Mouse (Mus musculus) embryonic fibroblast, embryonic 13.5 days (primary cell): ENCODE measurements around the gene Gatb. TPM values are rescaled to one million over a fixed set of nuclear protein-coding genes. Genes with fewer than 3 reads are reported as not detected.
A peak's percentile ranks its signal among the peaks of the same experiment; 100 is the strongest.
"Not testable (repeated sequence)": the region's sequence is repeated elsewhere in the genome, so short reads cannot be mapped to it uniquely, and the experiment has no call there.

Experiments
- H3K27ac ChIP-seq: 2 replicates; pipeline ENCODE4 v1.5.1; 2012; ENCODE audit warnings: low read length, control low read depth, inconsistent platforms; ENCODE audit not compliant: insufficient read depth
- H3K4me1 ChIP-seq: 2 replicates; pipeline ENCODE4 v1.6.1; 2011; ENCODE audit warnings: low read length; ENCODE audit not compliant: control insufficient read depth, insufficient read depth
- H3K4me3 ChIP-seq: 2 replicates; pipeline ENCODE4 v1.5.1; 2011; ENCODE audit warnings: mild to moderate bottlenecking, control low read depth, low read length; ENCODE audit not compliant: insufficient read depth
- CTCF ChIP-seq: IDR thresholded peaks from 2 replicates; pipeline ENCODE4 v1.5.1; 2011; ENCODE audit warnings: mild to moderate bottlenecking, control low read depth, low read length, moderate library complexity, borderline replicate concordance; ENCODE audit not compliant: insufficient read depth
- POLR2A ChIP-seq: IDR thresholded peaks from 2 replicates; pipeline ENCODE4 v1.6.1; 2011; ENCODE audit warnings: low read depth, mild to moderate bottlenecking, control low read depth, low read length, moderate library complexity
- polyA plus RNA-seq: library from polyadenylated mRNA; stranded (reverse); fragments of >200 nt; gene quantifications from 2 replicates; pipeline ENCODE4 v1.2.4, GENCODE M21; 2011; ENCODE audit warnings: low read depth; ENCODE audit not compliant: missing spikeins, insufficient read length

Gene Gatb
- polyA plus RNA-seq, 1 experiment = 10.8 TPM

DNA sequence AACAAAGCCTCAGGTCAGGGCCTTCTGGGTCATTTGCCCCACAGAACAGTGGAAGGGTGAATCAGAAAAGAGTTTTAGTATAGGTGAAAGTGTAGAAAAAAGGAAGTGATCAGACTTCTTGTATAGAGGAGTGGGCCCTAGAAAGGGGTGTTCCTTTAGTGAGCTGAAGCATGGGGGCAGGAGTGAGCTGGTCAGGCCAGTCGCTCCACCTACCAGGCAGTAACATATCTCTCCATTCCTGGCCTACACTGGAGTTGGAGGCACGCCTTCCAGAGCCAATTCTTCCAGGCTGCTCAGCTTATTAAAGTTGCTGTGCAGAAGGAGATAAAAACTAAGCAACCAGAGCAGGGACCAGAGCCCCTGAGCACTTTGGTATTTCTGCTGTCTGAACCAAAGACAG, 9.3 kb upstream of the Gatb start:
- TF ChIP-seq POLR2A (no peak), CTCF (no peak)
- Histone ChIP-seq H3K4me3 (no peak overlapping the region), H3K4me1 (no peaks in the 10 kb centered on the region), H3K27ac (no peak overlapping the region)

DNA sequence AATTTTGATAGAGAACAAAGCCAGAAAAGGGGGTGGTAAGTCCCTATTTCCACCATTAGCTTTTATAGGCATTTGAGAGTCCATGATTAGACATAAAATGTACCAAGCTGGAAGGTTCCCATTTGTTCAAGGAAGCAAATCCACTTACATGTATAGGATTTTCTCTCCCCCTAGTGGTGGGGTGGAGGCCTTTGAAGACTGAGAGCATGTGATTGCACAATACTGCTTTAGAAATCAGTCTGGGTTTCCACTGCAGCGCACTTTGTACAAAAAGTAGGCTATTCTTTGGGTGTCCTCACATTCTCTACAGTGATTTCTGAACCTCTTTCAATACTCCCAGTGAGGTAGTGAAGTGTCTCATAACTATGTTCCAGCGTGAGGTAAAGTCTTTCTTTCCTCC, 2.6 kb upstream of the Gatb start:
- Histone ChIP-seq H3K4me1 (no peaks in the 10 kb centered on the region), H3K4me3 (no peak overlapping the region), H3K27ac (0 out of 2 replicates have a peak overlapping the region, but pooled peaks have one; percentile 7)
- TF ChIP-seq POLR2A (no peak), CTCF (no peak)

DNA sequence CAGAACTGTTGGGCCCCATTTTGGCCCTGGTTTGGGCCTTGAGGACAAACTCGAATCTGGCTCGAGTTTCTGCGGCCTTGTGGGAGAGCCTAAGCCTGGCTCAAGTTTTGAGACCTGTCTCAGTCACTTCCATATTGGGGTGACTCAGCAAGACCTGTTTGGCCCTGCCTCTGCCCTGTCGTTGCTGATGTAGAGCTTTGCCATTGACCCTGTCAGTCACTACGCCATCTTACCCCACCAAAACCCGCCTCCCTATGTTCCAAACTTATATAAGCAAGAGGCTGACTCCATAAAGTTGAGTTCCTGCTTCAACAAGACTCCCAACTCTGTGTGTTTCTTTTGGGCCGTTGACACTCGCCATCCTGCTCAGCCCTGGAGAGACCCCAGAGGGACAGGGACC, 1.4 kb upstream of the Gatb start:
- H3K27ac ChIP-seq, H3K4me3 ChIP-seq, H3K4me1 ChIP-seq: not testable (repeated sequence)

- no peak overlapping the region for H3K27ac ChIP-seq
Measured at GRCm38 (mm10) chr3:85573216-85573863, 579 bp upstream of the Gatb start.

GRCm38 (mm10) chr3:85582726-85583125, 8.8 kb downstream of the Gatb start:
- Histone ChIP-seq H3K27ac (no peak overlapping the region), H3K4me3 (no peak overlapping the region), H3K4me1 (no peaks in the 10 kb centered on the region)
- TF ChIP-seq CTCF = no peak

More at GRCm38 (mm10) chr3:85573216-85573863, 579 bp upstream of the Gatb start:
- peak overlapping the region; percentile 19; the same call in 1 of the 2 replicates for H3K4me3 ChIP-seq
- H3K4me1 ChIP-seq = no peaks in the 10 kb centered on the region
- TF ChIP-seq CTCF (no peak), POLR2A (no peak)

DNA sequence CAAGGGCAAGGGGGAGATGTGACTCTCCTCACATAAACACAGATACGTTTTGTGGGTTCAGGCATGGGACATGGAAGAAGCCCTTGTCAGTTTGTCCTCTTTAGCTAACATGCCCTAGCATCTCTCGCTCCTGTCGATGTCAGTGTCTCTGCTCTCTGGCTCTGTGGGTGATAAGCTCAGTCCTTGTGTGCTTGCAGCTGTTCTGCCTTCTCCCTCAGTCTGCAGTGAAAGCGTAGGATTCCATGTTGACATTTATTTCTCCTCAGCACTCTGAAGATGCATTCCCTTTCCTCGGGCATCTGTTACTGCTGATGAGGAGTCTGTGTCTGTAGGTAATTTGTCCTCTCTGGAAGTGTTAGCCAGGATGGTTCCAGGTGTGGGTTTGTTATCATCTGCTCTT, 9.3 kb downstream of the Gatb start:
- TF ChIP-seq CTCF (no peak), POLR2A (no peak)
- Histone ChIP-seq H3K4me3 (no peak overlapping the region), H3K27ac (no peak overlapping the region), H3K4me1 (no peaks in the 10 kb centered on the region)

GRCm38 (mm10) chr3:85584966-85585365, 11.0 kb downstream of the Gatb start:
- H3K4me1 ChIP-seq = peaks cover 2% of the 10 kb centered on the region; the same call in 1 of the 2 replicates
- H3K27ac ChIP-seq = no peak overlapping the region
- no peak overlapping the region for H3K4me3 ChIP-seq
- TF ChIP-seq POLR2A (no peak), CTCF (no peak)

- peaks cover 2% of the 10 kb centered on the region; the same call in 1 of the 2 replicates for H3K4me1 ChIP-seq
- no peak for TF ChIP-seq POLR2A
- TF ChIP-seq CTCF = no peak
- H3K4me3 ChIP-seq = no peak overlapping the region
- H3K27ac ChIP-seq = no peak overlapping the region
Measured at GRCm38 (mm10) chr3:85588701-85589100, 14.8 kb downstream of the Gatb start.

DNA sequence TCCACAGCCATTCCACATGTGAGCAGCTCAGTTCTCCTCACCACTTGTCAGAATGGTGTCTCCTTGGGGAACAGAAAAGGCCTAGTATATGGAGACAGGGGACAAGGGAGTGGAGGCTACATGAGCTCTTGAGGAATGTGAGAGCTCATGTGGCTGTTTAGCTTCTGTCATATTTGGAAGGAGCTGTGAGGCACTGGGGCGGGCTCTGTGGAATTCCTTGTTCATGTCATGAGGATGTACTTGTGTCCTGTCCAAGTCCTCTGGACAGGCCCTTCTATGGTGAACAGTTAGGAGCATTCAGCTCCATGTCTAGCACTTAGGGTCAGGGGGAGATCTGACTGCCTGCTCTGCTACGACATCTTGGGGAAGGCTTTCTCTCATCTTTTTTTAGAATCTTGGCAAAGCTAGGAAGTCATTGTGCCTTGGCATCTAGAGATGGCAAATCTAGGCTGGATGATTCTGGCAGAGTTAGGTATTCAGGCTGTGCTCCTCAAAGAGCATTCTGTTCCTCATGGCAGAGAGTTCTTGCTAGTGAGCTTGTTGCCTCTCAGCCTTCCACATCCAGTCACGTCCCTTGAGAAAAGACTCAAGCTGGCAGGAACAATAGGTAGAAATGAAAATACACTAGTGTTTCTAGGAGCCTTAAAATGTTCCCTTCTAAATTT, 16.3 kb downstream of the Gatb start:
- no peak overlapping the region for H3K4me3 ChIP-seq
- H3K27ac ChIP-seq = no peak overlapping the region

DNA sequence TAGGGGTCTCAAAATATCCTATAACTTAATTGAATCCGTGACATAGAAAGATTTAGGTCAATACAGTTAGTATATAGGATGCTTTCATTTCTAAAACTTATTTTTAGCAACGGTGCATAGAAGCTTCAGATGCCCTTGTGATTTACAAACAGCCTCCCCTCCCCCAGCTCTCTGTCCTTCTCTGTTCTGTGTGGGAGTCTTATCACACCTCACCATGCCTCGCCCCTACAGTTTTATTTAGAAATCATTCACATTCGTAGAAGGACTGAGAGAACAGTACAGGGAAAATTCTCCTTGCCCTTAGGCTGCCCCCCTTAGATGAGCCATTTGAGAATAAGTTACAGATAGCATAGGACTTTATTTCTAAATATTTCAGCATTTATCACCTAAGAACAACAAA, 18.1 kb downstream of the Gatb start:
- TF ChIP-seq CTCF (no peak), POLR2A (no peak)
- H3K27ac ChIP-seq = no peak overlapping the region

More for the DNA sequence above, 16.3 kb downstream of the Gatb start:
- H3K4me1 ChIP-seq = peaks cover 2% of the 10 kb centered on the region; the same call in 1 of the 2 replicates
- TF ChIP-seq CTCF = no peak
- TF ChIP-seq POLR2A = no peak

GRCm38 (mm10) chr3:85592640-85593252, 18.8 kb downstream of the Gatb start:
- peaks cover 2% of the 10 kb centered on the region; the same call in 1 of the 2 replicates for H3K4me1 ChIP-seq
- H3K27ac ChIP-seq = no peak overlapping the region
- no peak for TF ChIP-seq POLR2A
- no peak for TF ChIP-seq CTCF
- H3K4me3 ChIP-seq = no peak overlapping the region

More for the DNA sequence above, 18.1 kb downstream of the Gatb start:
- Histone ChIP-seq H3K4me3 (no peak overlapping the region), H3K4me1 (peaks cover 2% of the 10 kb centered on the region; the same call in 1 of the 2 replicates)
